Mouse (Mus musculus): ENCODE results near the gene Syngr2.

DNA sequence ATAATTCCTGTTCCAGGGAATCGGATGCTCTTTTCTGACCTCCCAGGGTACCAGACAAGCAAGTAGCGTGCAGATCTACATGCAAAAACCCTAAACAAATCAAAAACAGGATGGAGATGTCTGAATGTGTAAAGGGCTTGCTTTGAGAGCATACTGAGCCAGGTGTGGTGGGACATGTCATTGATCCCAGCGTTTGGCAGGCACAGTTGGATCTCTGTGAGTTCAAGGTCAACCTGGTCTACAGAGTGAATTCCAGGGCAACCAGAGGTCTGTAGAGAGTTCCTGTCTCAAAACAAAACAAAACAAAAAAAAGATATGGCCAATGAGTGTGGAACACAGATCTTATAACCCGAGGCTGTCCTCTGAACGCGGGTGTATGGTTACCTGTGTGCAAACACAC is 13.9 kb downstream of the Syngr2 start:
- TF ChIP-seq POLR2A (IDR thresholded peaks at IDR 0.05; ENCODE audit: low read depth, low read length) (no peak), CTCF (IDR thresholded peaks at IDR 0.05; ENCODE audit: extremely low read depth, insufficient read length, insufficient replicate concordance, low read depth, low read length) (no peak)

All from small intestine, adult 2 months (tissue).